Mouse (Mus musculus): Measurements from ENCODE around the gene Pkd1l3. TPM values are rescaled to one million over a fixed set of nuclear protein-coding genes. Genes with fewer than 3 reads are reported as not detected.

The Pkd1l3 gene
- polyA plus RNA-seq, 1 experiment, result 0.08 TPM

DNA sequence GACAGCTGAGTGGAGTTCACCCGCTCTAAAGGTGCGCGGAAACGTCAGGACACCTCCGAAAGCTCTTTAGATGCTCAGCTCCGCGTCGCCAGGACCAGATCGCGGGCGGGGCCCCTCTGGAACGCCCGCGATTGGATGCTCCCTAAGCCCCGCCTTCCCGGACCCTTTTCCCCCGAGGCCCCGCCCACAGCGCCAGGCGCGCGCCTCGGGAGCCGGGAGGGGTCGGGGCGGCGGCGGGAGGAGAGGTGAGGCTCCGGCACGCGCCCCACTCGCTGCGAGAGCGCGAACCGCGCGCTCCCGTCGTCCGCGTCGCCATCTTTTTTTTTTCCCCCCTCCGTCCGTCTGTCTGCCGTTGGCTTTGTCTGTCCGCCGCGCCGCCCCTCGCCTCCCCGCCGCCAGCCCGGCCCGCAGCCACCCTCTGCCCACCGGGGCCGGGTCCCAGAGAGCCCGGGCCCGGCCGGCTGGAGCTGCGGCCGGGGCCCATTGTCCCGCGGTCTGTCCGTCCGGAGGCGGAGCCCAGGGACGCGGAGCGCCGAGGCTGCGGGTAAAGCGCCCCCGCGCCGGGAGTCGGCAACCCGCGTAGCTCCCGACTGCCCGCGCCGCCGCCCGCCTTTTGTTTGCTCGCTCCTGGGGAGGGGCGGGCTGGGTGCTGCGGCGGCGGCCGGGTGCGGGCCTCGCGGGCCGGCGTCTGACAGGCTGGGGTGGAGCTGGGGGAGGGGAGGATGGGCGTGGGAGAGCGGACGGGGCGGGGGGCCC is 91.2 kb downstream of the Pkd1l3 start, which contains the start of gene Zfp821:
Gene Zfp821, plus strand, starts transcription at position 227 of the 756 bp plus-strand sequence.
- under 1% methylated on average over 98 of the region's 100 CpGs for WGBS
- H3K27ac ChIP-seq (ENCODE audit: insufficient read depth, low read length), result peak within 1 kb of the TSS; percentile 74
- no peaks in the 10 kb centered on the region for H3K27me3 ChIP-seq (ENCODE audit: control insufficient read depth, insufficient read depth, low read length)
- DNase-seq, result peak; percentile 96 to 97
- H3K4me3 ChIP-seq (replicated peaks; ENCODE audit: insufficient read depth, low read depth, low read length), result peak within 1 kb of the TSS; percentile 93
- H3K4me1 ChIP-seq (ENCODE audit: control insufficient read depth, insufficient read depth, low read length), result no peaks in the 10 kb centered on the region; the same call in 1 of the 2 replicates
- TF ChIP-seq POLR2A (IDR thresholded peaks at IDR 0.05; ENCODE audit: borderline replicate concordance, insufficient read depth, low read length) (peak; percentile 78; the same call in 1 of the 2 replicates), CTCF (IDR thresholded peaks at IDR 0.05; ENCODE audit: borderline replicate concordance, insufficient read depth, low read depth, low read length) (no peak)

DNA sequence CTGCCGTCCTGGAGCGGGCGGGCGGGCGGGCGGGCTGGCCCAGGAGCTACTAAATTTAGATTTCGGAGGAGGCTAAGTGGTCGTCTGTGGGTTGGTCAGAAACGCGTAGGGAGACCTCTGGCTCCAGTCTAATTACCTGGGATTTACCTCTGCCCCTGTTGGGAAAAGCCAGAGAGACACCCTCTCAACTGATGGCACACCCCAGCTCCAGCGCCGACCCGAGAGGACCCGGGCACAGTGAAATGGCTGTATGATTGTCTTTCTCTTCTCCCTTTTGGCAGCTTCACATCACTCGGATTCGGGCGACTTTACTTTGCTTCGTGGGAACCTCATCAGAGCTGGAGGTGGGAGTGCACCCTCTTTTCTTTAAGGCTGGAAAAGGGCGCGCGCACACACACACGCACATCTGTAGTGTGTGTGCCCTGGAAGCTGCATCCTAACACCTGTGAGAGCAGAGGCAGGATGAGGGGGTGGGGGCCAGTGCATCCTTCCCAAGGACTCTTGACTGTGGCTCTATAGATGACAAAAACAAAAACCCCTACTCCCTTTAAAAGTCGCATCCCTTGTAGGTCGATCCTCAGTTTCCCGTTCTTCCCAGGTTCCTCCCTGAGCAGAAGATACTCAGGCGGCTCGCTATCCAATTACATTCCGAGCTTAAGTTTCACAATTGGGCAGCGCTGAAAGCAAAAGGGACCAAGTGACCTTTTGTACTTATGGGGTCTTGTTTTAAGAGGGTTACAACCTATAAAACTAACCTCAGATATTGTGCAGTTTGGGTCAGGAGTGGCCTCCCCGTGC is 92.0 kb downstream of the Pkd1l3 start:
- TF ChIP-seq CTCF (IDR thresholded peaks at IDR 0.05; ENCODE audit: borderline replicate concordance, insufficient read depth, low read depth, low read length), result no peak
- TF ChIP-seq POLR2A (IDR thresholded peaks at IDR 0.05; ENCODE audit: borderline replicate concordance, insufficient read depth, low read length), result no peak
- H3K27ac ChIP-seq (ENCODE audit: insufficient read depth, low read length), result no peak overlapping the region
- 2% methylated on average over 30 of the region's 30 CpGs for WGBS
- peak overlapping the region; percentile 81 for H3K4me3 ChIP-seq (replicated peaks; ENCODE audit: insufficient read depth, low read depth, low read length)
- DNase-seq, result peak; percentile 47 to 57
- H3K4me1 ChIP-seq (ENCODE audit: control insufficient read depth, insufficient read depth, low read length), result no peaks in the 10 kb centered on the region; the same call in 1 of the 2 replicates
- no peaks in the 10 kb centered on the region for H3K27me3 ChIP-seq (ENCODE audit: control insufficient read depth, insufficient read depth, low read length)

DNA sequence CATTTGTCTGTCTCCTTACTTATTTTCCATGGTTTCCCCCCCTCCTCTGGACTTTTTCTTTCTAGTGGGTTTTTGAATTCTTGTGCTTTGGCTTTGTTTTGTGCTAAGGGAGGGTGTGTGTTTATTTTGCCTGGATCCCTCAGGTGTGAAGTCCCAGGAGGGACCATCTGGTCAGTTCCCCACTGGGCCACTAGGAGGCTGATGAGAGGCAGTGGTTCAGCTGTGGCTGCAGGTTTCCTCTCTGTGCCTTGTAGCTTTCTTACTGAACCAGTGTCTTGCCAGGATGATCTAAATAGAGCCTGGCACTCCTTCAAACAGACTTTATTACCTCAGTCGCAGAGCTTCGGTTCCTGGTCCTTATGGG is 92.5 kb downstream of the Pkd1l3 start:
- Histone ChIP-seq H3K27me3 (ENCODE audit: control insufficient read depth, insufficient read depth, low read length) (no peaks in the 10 kb centered on the region), H3K27ac (ENCODE audit: insufficient read depth, low read length) (no peak overlapping the region), H3K4me1 (ENCODE audit: control insufficient read depth, insufficient read depth, low read length) (no peaks in the 10 kb centered on the region; the same call in 1 of the 2 replicates), H3K4me3 (replicated peaks; ENCODE audit: insufficient read depth, low read depth, low read length) (no peak overlapping the region)
- WGBS, result 2% methylated on average over 2 of the region's 2 CpGs
- DNase-seq, result peak; percentile 77 to 83
- TF ChIP-seq POLR2A (IDR thresholded peaks at IDR 0.05; ENCODE audit: borderline replicate concordance, insufficient read depth, low read length), result no peak
- peak; percentile 82 for TF ChIP-seq CTCF (IDR thresholded peaks at IDR 0.05; ENCODE audit: borderline replicate concordance, insufficient read depth, low read depth, low read length)

DNA sequence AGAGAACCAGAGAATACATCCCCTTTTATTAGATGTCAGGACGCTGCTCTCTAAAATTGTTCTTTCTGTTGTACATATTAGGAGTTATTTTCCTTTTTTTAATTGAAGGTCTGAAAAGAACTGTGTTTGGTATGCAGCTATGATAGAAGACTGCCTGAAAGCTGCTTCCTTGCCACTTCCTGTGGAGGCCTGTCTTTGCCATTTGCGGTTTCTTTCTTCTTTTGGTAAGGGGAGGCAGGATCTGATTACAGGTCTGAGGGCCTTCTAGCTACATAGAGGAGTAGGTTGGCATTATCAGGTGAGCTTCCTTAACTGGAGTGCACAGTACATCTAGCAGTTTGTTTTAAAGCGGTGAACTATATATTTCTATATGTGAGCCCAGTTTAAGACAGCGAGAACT is 93.6 kb downstream of the Pkd1l3 start:
- no peak overlapping the region for H3K4me3 ChIP-seq (replicated peaks; ENCODE audit: insufficient read depth, low read depth, low read length)
- no peak for TF ChIP-seq CTCF (IDR thresholded peaks at IDR 0.05; ENCODE audit: borderline replicate concordance, insufficient read depth, low read depth, low read length)
- TF ChIP-seq POLR2A (IDR thresholded peaks at IDR 0.05; ENCODE audit: borderline replicate concordance, insufficient read depth, low read length), result no peak
- no peaks in the 10 kb centered on the region; the same call in 1 of the 2 replicates for H3K4me1 ChIP-seq (ENCODE audit: control insufficient read depth, insufficient read depth, low read length)
- no peaks in the 10 kb centered on the region for H3K27me3 ChIP-seq (ENCODE audit: control insufficient read depth, insufficient read depth, low read length)
- WGBS, result 95% methylated on average over 4 of the region's 4 CpGs
- no peak overlapping the region for H3K27ac ChIP-seq (ENCODE audit: insufficient read depth, low read length)
- DNase-seq, result no peak

DNA sequence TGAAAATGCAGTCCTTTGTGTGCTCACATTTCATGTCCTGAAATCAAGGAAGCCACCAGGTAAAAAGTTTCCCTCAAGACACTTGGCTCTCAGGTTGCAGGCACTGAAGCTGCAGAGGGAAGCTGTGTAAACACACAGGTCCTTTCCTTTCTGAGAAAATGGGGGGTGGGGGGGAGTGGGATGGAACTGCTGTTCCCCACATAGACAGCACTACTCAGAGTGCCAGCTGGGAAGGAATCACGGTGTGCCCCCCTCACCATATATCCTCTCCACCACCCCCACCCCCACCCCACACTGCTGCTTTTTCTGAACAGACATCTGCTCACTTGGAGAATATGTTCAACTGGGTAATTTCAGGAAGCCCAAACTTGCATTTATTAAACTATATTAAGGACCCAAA is 98.2 kb downstream of the Pkd1l3 start:
- no peaks in the 10 kb centered on the region for H3K27me3 ChIP-seq (ENCODE audit: control insufficient read depth, insufficient read depth, low read length)
- no peak overlapping the region for H3K4me3 ChIP-seq (replicated peaks; ENCODE audit: insufficient read depth, low read depth, low read length)
- H3K4me1 ChIP-seq (ENCODE audit: control insufficient read depth, insufficient read depth, low read length), result no peaks in the 10 kb centered on the region; the same call in 1 of the 2 replicates
- TF ChIP-seq CTCF (IDR thresholded peaks at IDR 0.05; ENCODE audit: borderline replicate concordance, insufficient read depth, low read depth, low read length) (no peak), POLR2A (IDR thresholded peaks at IDR 0.05; ENCODE audit: borderline replicate concordance, insufficient read depth, low read length) (no peak)
- no peak for DNase-seq
- H3K27ac ChIP-seq (ENCODE audit: insufficient read depth, low read length), result no peak overlapping the region
- 89% methylated on average over 1 of the region's 1 CpGs for WGBS

DNA sequence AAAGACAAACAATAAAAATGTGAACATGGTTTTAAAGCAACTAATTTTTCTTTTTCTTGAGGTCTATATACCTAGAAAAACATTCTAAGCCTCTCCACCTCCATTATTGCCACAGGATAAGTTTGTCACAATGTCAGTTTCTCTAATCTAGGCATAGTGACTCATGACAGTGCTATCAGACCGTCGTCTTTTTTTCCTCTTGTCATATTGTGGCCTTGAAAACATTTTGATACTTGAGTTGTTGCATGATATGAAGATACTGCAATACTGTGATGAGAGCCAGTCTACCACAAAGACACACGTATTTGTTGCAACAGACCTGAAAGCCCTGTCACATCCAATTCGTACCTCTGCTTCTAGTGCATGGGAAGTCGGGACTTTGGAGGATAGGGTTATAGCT is 100.6 kb downstream of the Pkd1l3 start:
- DNase-seq, result no peak
- Histone ChIP-seq H3K27ac (ENCODE audit: insufficient read depth, low read length) (no peak overlapping the region), H3K4me3 (replicated peaks; ENCODE audit: insufficient read depth, low read depth, low read length) (no peak overlapping the region), H3K4me1 (ENCODE audit: control insufficient read depth, insufficient read depth, low read length) (no peaks in the 10 kb centered on the region), H3K27me3 (ENCODE audit: control insufficient read depth, insufficient read depth, low read length) (no peaks in the 10 kb centered on the region)
- TF ChIP-seq POLR2A (IDR thresholded peaks at IDR 0.05; ENCODE audit: borderline replicate concordance, insufficient read depth, low read length), result no peak
- no peak for TF ChIP-seq CTCF (IDR thresholded peaks at IDR 0.05; ENCODE audit: borderline replicate concordance, insufficient read depth, low read depth, low read length)
- WGBS, result 95% methylated on average over 5 of the region's 5 CpGs

Other genes with a start within 250 kb of the Pkd1l3 start
- gene Pmfbp1, start 120.5 kb upstream of the Pkd1l3 start, polyA plus RNA-seq (2012; rRNA removed), result 0.36 and 0.80 TPM in 2 replicates
- 23.8 and 25.3 TPM in 2 replicates for gene Dhx38, start 48.7 kb upstream of the Pkd1l3 start, polyA plus RNA-seq (2012; rRNA removed)
- gene Txnl4b, start 48.6 kb upstream of the Pkd1l3 start, polyA plus RNA-seq (2012; rRNA removed), result 9.8 and 10.3 TPM in 2 replicates
- 0.38 and 0.44 TPM in 2 replicates for gene Hp, start 35.3 kb upstream of the Pkd1l3 start, polyA plus RNA-seq (2012; rRNA removed)
- gene Dhodh, start 5.8 kb upstream of the Pkd1l3 start, polyA plus RNA-seq (2012; rRNA removed), result 29.4 and 31.6 TPM in 2 replicates
- 88.2 and 90.7 TPM in 2 replicates for gene Ist1, start 78.7 kb downstream of the Pkd1l3 start, polyA plus RNA-seq (2012; rRNA removed)
- 30.9 and 32.0 TPM in 2 replicates for gene Zfp821, start 91.0 kb downstream of the Pkd1l3 start, polyA plus RNA-seq (2012; rRNA removed)
- gene Atxn1l, start 123.2 kb downstream of the Pkd1l3 start, polyA plus RNA-seq (2012; rRNA removed), result 14.6 and 16.0 TPM in 2 replicates
- gene Ap1g1, start 164.0 kb downstream of the Pkd1l3 start, polyA plus RNA-seq (2012; rRNA removed), result 74.4 and 80.0 TPM in 2 replicates